Mouse (Mus musculus) hindbrain, embryonic 14.5 days (tissue): Measurements from ENCODE around the gene Itgb1. TPM values are rescaled to one million over a fixed set of nuclear protein-coding genes. Genes with fewer than 3 reads are reported as not detected.

Source experiments
- polyA plus RNA-seq: library from polyadenylated mRNA; unstranded; fragments of >200 nt; fragmentation: Nextera tagmentation; extraction: Ambion mirVana; gene quantifications from 2 replicates; pipeline ENCODE4 v1.2.1, GENCODE M21; 2014

The Itgb1 gene
- polyA plus RNA-seq, 1 experiment from 2014 or later: 101 TPM

Other genes with a start within 250 kb of the Itgb1 start
- not detected in 2 replicates for gene Gm3952, start 113.0 kb downstream of the Itgb1 start, polyA plus RNA-seq